Mouse (Mus musculus) myocyte (in vitro differentiated cells): ENCODE data around the gene Garnl3.

Source experiments
- E2F4 ChIP-seq: IDR thresholded peaks from one replicate; pipeline ENCODE4 v1.6.1; 2011; ENCODE audit warnings: mild to moderate bottlenecking, control low read depth, moderate library complexity; ENCODE audit not compliant: insufficient read depth
- MAX ChIP-seq: IDR thresholded peaks from one replicate; pipeline ENCODE4 v1.6.1; 2011; ENCODE audit warnings: low read depth, mild to moderate bottlenecking, control low read depth
- MYOG ChIP-seq, 3 experiments: IDR thresholded peaks; one replicate each; pipeline ENCODE4 v1.6.1; 2011; ENCODE audit warnings: control low read depth in 2 of 3, low read depth in 2 of 3, mild to moderate bottlenecking in 2 of 3; ENCODE audit not compliant: insufficient read length in 2 of 3, control insufficient read depth in 1 of 3, insufficient read depth in 1 of 3
- POLR2A ChIP-seq: IDR thresholded peaks from one replicate; pipeline ENCODE4 v1.6.1; 2011; ENCODE audit warnings: low read depth, mild to moderate bottlenecking, control low read depth, moderate library complexity; ENCODE audit not compliant: insufficient read length

- TF ChIP-seq MYOG (IDR thresholded peaks at IDR 0.05; ENCODE audit: control insufficient read depth in 1 of 3, insufficient read depth in 1 of 3, insufficient read length in 2 of 3, low read depth in 2 of 3) (no peak), POLR2A (no peak), MAX (no peak), E2F4 (no peak)
Measured at GRCm38 (mm10) chr2:33002144-33002543, 129.3 kb downstream of the Garnl3 start.
